Mouse (Mus musculus) liver, embryonic 16.5 days (tissue): Measurements from ENCODE around the gene Lrrfip1. TPM values are rescaled to one million over a fixed set of nuclear protein-coding genes. Genes with fewer than 3 reads are reported as not detected.

Experiments
- ATAC-seq: fragments of 200-750 bp; cut with Nextera tagmentation; 2 replicates; pipeline ENCODE4 v1.8.0; 2017; ENCODE audit warnings: low read depth, mild to moderate bottlenecking, moderate number of reproducible peaks, moderate library complexity
- H3K27ac ChIP-seq: fragments of 300-500 bp; sonication (generic); 2 replicates; pipeline ENCODE4 v1.5.1; 2014; ENCODE audit warnings: mild to moderate bottlenecking, low read length
- H3K27me3 ChIP-seq: fragments of 300-500 bp; sonication (generic); 2 replicates; pipeline ENCODE4 v1.6.1; 2014; ENCODE audit warnings: low read depth, low read length, mixed read lengths; ENCODE audit not compliant: control insufficient read depth, insufficient read depth
- H3K36me3 ChIP-seq: fragments of 300-500 bp; sonication (generic); 2 replicates; pipeline ENCODE4 v1.6.1; 2014; ENCODE audit warnings: mild to moderate bottlenecking; ENCODE audit not compliant: control insufficient read depth, insufficient read depth
- H3K4me1 ChIP-seq: fragments of 300-500 bp; sonication (generic); 2 replicates; pipeline ENCODE4 v1.6.1; 2014; ENCODE audit warnings: low read depth, low read length, mixed read lengths; ENCODE audit not compliant: control insufficient read depth
- H3K4me2 ChIP-seq: fragments of 300-500 bp; sonication (generic); 2 replicates; pipeline ENCODE4 v1.6.1; 2014; ENCODE audit warnings: low read depth, low read length, mixed read lengths
- H3K4me3 ChIP-seq: fragments of 300-500 bp; sonication (generic); 2 replicates; pipeline ENCODE4 v1.5.1; 2014; ENCODE audit warnings: low read depth, mild to moderate bottlenecking, low read length
- H3K9ac ChIP-seq: fragments of 300-500 bp; sonication (generic); 2 replicates; pipeline ENCODE4 v1.6.1; 2014; ENCODE audit warnings: low read depth, low read length
- H3K9me3 ChIP-seq: fragments of 300-500 bp; sonication (generic); replicated peaks from 2 replicates; pipeline ENCODE4 v1.6.1; 2016; ENCODE audit warnings: low read length; ENCODE audit not compliant: control insufficient read depth
- WGBS: fragments of 180-500 bp; shearing (Covaris S2); extraction: QIAGEN DNeasy Blood & Tissue Kit; methylation state at CpG from one replicate; pipeline ENCODE4 v1.1.7; 2014; ENCODE audit not compliant: insufficient replicate concordance; 5-methylcytosine and 5-hydroxymethylcytosine counted together
- polyA plus RNA-seq: library from polyadenylated mRNA; unstranded; fragments of >200 nt; fragmentation: Nextera tagmentation; extraction: Ambion mirVana; gene quantifications from 2 replicates; pipeline ENCODE4 v1.2.1, GENCODE M21; 2015

Lrrfip1 gene
- polyA plus RNA-seq, 1 experiment from 2014 or later = 20.5 TPM

- peaks cover 64% of the 10 kb centered on the region for H3K4me1 ChIP-seq
- no peak for ATAC-seq
- WGBS = 55% methylated on average over 4 of the region's 4 CpGs
These were observed 62.6 kb downstream of the Lrrfip1 start for GRCm38 (mm10) chr1:91061105-91061504.

GRCm38 (mm10) chr1:91062363-91062762 lies 63.8 kb downstream of the Lrrfip1 start:
- 14% methylated on average over 5 of the region's 5 CpGs for WGBS
- peaks cover 59% of the 10 kb centered on the region for H3K4me1 ChIP-seq
- no peak for ATAC-seq
- no peak overlapping the region for H3K4me3 ChIP-seq
- no peaks in the 10 kb centered on the region for H3K36me3 ChIP-seq
- H3K9me3 ChIP-seq = no peaks in the 10 kb centered on the region
- H3K9ac ChIP-seq = no peak overlapping the region
- H3K27ac ChIP-seq = peak overlapping the region; percentile 9; the same call in 1 of the 2 replicates
- H3K27me3 ChIP-seq = no peaks in the 10 kb centered on the region
- H3K4me2 ChIP-seq = no peak overlapping the region

More at GRCm38 (mm10) chr1:91061105-91061504, 62.6 kb downstream of the Lrrfip1 start:
- no peak overlapping the region; the same call in 1 of the 2 replicates for H3K27ac ChIP-seq
- no peak overlapping the region for H3K4me2 ChIP-seq
- peak overlapping the region; percentile 31; the same call in 1 of the 2 replicates for H3K9ac ChIP-seq
- H3K4me3 ChIP-seq = no peak overlapping the region
- no peaks in the 10 kb centered on the region for H3K9me3 ChIP-seq
- H3K36me3 ChIP-seq = no peaks in the 10 kb centered on the region
- H3K27me3 ChIP-seq = no peaks in the 10 kb centered on the region

GRCm38 (mm10) chr1:91064053-91064452 lies 65.5 kb downstream of the Lrrfip1 start:
- ATAC-seq = no peak
- no peak overlapping the region for H3K27ac ChIP-seq
- H3K4me2 ChIP-seq = no peak overlapping the region
- H3K9me3 ChIP-seq = no peaks in the 10 kb centered on the region
- H3K4me3 ChIP-seq = no peak overlapping the region
- no peaks in the 10 kb centered on the region for H3K27me3 ChIP-seq
- peaks cover 50% of the 10 kb centered on the region for H3K4me1 ChIP-seq
- H3K36me3 ChIP-seq = no peaks in the 10 kb centered on the region
- no peak overlapping the region for H3K9ac ChIP-seq
- WGBS = 59% methylated on average over 2 of the region's 2 CpGs

DNA sequence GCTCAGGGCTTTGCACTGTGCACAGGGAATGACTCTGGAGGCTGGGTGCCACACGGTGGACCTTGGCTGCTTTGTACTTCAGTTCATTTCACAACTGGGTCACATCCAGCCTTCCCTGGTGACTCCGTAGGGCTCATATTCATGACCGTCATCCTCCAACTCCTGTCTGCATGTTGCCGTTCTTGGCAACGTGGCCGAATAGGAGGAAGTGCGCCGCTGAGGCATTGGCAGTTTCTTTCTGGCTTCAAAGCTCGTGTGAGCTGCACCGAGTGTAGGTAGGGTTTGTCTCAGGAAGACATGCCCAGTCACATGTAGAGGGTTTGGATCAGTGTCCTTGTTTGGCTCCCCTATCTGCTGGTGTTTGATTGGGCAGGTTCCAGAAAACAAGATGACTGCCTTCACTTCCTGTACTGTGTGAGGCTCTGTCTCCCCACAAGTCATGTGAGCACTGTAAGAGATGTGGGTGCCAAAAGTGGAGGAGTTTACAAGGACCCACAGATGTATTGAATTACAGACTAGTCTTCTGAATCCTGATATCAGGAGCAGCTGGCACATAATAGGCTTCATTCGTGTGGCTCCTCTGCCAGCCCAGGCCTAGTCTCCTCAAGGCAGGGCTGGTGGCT lies 66.5 kb downstream of the Lrrfip1 start:
- Histone ChIP-seq H3K4me3 (no peak overlapping the region), H3K36me3 (no peaks in the 10 kb centered on the region), H3K4me1 (peaks cover 48% of the 10 kb centered on the region), H3K9ac (no peak overlapping the region), H3K27me3 (no peaks in the 10 kb centered on the region), H3K4me2 (no peak overlapping the region), H3K27ac (no peak overlapping the region; the same call in 1 of the 2 replicates), H3K9me3 (no peaks in the 10 kb centered on the region)
- ATAC-seq = peak; percentile 65
- 51% methylated on average over 11 of the region's 11 CpGs for WGBS

DNA sequence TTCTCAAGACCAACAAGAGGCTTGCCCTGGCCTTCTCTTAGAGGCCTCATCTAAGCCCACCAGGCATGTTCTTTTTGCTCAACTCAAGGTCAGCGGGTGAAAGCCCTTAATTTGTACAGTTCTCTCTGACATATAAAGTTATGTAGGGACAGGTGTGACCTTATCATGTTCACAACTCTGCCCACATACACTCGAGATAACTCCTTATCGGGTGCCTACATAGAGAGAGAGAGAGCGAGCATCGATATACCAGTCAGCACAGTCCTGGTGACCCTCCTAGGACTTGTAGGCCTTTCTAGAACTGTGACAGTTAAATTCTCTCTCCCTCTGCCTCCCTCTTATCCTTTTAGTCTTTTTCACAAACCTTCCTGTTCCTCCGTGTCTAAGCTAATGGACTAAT lies 67.5 kb downstream of the Lrrfip1 start:
- H3K4me2 ChIP-seq = no peak overlapping the region
- H3K4me1 ChIP-seq = peaks cover 43% of the 10 kb centered on the region
- no peaks in the 10 kb centered on the region for H3K9me3 ChIP-seq
- H3K4me3 ChIP-seq = no peak overlapping the region
- H3K9ac ChIP-seq = no peak overlapping the region
- no peaks in the 10 kb centered on the region for H3K27me3 ChIP-seq
- WGBS = 29% methylated on average over 6 of the region's 6 CpGs
- no peak overlapping the region for H3K27ac ChIP-seq
- H3K36me3 ChIP-seq = no peaks in the 10 kb centered on the region
- ATAC-seq = no peak

GRCm38 (mm10) chr1:91066599-91066998 lies 68.1 kb downstream of the Lrrfip1 start:
- H3K4me3 ChIP-seq = no peak overlapping the region
- H3K27me3 ChIP-seq = no peaks in the 10 kb centered on the region
- H3K9ac ChIP-seq = no peak overlapping the region
- no peak for ATAC-seq
- peaks cover 37% of the 10 kb centered on the region for H3K4me1 ChIP-seq
- WGBS = 20% methylated on average over 2 of the region's 2 CpGs
- no peaks in the 10 kb centered on the region for H3K36me3 ChIP-seq
- no peak overlapping the region for H3K4me2 ChIP-seq
- H3K9me3 ChIP-seq = no peaks in the 10 kb centered on the region
- H3K27ac ChIP-seq = no peak overlapping the region

GRCm38 (mm10) chr1:91067716-91068115 lies 69.2 kb downstream of the Lrrfip1 start:
- H3K36me3 ChIP-seq = no peaks in the 10 kb centered on the region
- H3K4me3 ChIP-seq = no peak overlapping the region
- no peak overlapping the region for H3K27ac ChIP-seq
- H3K9ac ChIP-seq = no peak overlapping the region
- H3K9me3 ChIP-seq = no peaks in the 10 kb centered on the region
- peaks cover 28% of the 10 kb centered on the region for H3K4me1 ChIP-seq
- H3K27me3 ChIP-seq = no peaks in the 10 kb centered on the region
- no peak for ATAC-seq
- H3K4me2 ChIP-seq = no peak overlapping the region
- WGBS = 69% methylated on average over 6 of the region's 6 CpGs

GRCm38 (mm10) chr1:91069575-91069974 lies 71.0 kb downstream of the Lrrfip1 start:
- H3K36me3 ChIP-seq = no peaks in the 10 kb centered on the region
- no peaks in the 10 kb centered on the region for H3K27me3 ChIP-seq
- H3K4me2 ChIP-seq = no peak overlapping the region
- no peaks in the 10 kb centered on the region for H3K9me3 ChIP-seq
- no peak overlapping the region for H3K9ac ChIP-seq
- no peak overlapping the region for H3K27ac ChIP-seq
- H3K4me1 ChIP-seq = peaks cover 18% of the 10 kb centered on the region
- 33% methylated on average over 6 of the region's 6 CpGs for WGBS
- H3K4me3 ChIP-seq = no peak overlapping the region
- ATAC-seq = no peak

GRCm38 (mm10) chr1:91070547-91070946 lies 72.0 kb downstream of the Lrrfip1 start:
- Histone ChIP-seq H3K27me3 (no peaks in the 10 kb centered on the region), H3K27ac (no peak overlapping the region), H3K9me3 (no peaks in the 10 kb centered on the region), H3K4me1 (peaks cover 12% of the 10 kb centered on the region), H3K4me3 (no peak overlapping the region), H3K36me3 (no peaks in the 10 kb centered on the region), H3K9ac (no peak overlapping the region), H3K4me2 (no peak overlapping the region)
- ATAC-seq = no peak
- 71% methylated on average over 8 of the region's 8 CpGs for WGBS
